Mouse (Mus musculus) hindbrain, embryonic 15.5 days (tissue): ENCODE measurements around the gene Stk39. TPM values are rescaled to one million over a fixed set of nuclear protein-coding genes. Genes with fewer than 3 reads are reported as not detected.

Source experiments
- ATAC-seq: fragments of 200-750 bp; cut with Nextera tagmentation; 2 replicates; pipeline ENCODE4 v1.8.0; 2017; ENCODE audit warnings: low read depth, moderate number of reproducible peaks, moderate TSS enrichment; ENCODE audit not compliant: low FRiP score
- H3K27ac ChIP-seq: fragments of 300-500 bp; sonication (generic); replicated peaks from 2 replicates; pipeline ENCODE4 v1.5.1; 2015; ENCODE audit warnings: mild to moderate bottlenecking, inconsistent platforms
- H3K27me3 ChIP-seq: fragments of 300-500 bp; sonication (generic); 2 replicates; pipeline ENCODE4 v1.6.1; 2015; ENCODE audit warnings: control low read depth, inconsistent platforms
- H3K36me3 ChIP-seq: fragments of 300-500 bp; sonication (generic); 2 replicates; pipeline ENCODE4 v1.6.1; 2015; ENCODE audit warnings: control low read depth, inconsistent platforms
- H3K4me1 ChIP-seq: fragments of 300-500 bp; sonication (generic); replicated peaks from 2 replicates; pipeline ENCODE4 v1.6.1; 2015; ENCODE audit warnings: control low read depth, inconsistent platforms
- H3K4me2 ChIP-seq: fragments of 300-500 bp; sonication (generic); 2 replicates; pipeline ENCODE4 v1.6.1; 2015; ENCODE audit warnings: moderate library complexity, mild to moderate bottlenecking, inconsistent platforms
- H3K4me3 ChIP-seq: fragments of 300-500 bp; sonication (generic); 2 replicates; pipeline ENCODE4 v1.5.1; 2015; ENCODE audit warnings: mild to moderate bottlenecking, inconsistent platforms
- H3K9ac ChIP-seq: fragments of 300-500 bp; sonication (generic); 2 replicates; pipeline ENCODE4 v1.6.1; 2015; ENCODE audit warnings: inconsistent platforms
- H3K9me3 ChIP-seq: fragments of 300-500 bp; sonication (generic); 2 replicates; pipeline ENCODE4 v1.6.1; 2016; ENCODE audit warnings: control low read depth, inconsistent platforms
- WGBS: fragments of 180-500 bp; shearing (Covaris S2); methylation state at CpG from one replicate; pipeline ENCODE4 v1.1.7; 2015; 5-methylcytosine and 5-hydroxymethylcytosine counted together
- polyA plus RNA-seq: library from polyadenylated mRNA; unstranded; fragments of >200 nt; fragmentation: Nextera tagmentation; extraction: Ambion mirVana; gene quantifications from 2 replicates; pipeline ENCODE4 v1.2.1, GENCODE M21; 2015

The Stk39 gene
- polyA plus RNA-seq, 1 experiment from 2014 or later: 34.3 TPM

- H3K4me3 ChIP-seq: no peak overlapping the region
- H3K4me1 ChIP-seq: no peaks in the 10 kb centered on the region
- ATAC-seq: no peak
- no peak overlapping the region for H3K27ac ChIP-seq
- H3K9me3 ChIP-seq: no peaks in the 10 kb centered on the region
- no peak overlapping the region for H3K4me2 ChIP-seq
- WGBS: 90% methylated on average over 3 of the region's 3 CpGs
- no peaks in the 10 kb centered on the region for H3K36me3 ChIP-seq
- no peak overlapping the region for H3K9ac ChIP-seq
- H3K27me3 ChIP-seq: no peaks in the 10 kb centered on the region
Measured at GRCm38 (mm10) chr2:68176425-68176824, 295.6 kb downstream of the Stk39 start.

GRCm38 (mm10) chr2:68171306-68171705 is 300.8 kb downstream of the Stk39 start:
- 81% methylated on average over 10 of the region's 10 CpGs for WGBS
- ATAC-seq: no peak
- Histone ChIP-seq H3K9me3 (no peaks in the 10 kb centered on the region), H3K9ac (no peak overlapping the region), H3K27ac (no peak overlapping the region), H3K4me2 (no peak overlapping the region), H3K4me1 (no peaks in the 10 kb centered on the region), H3K27me3 (no peaks in the 10 kb centered on the region), H3K36me3 (no peaks in the 10 kb centered on the region), H3K4me3 (no peak overlapping the region)

GRCm38 (mm10) chr2:68162012-68162411 is 310.1 kb downstream of the Stk39 start:
- H3K27ac ChIP-seq: no peak overlapping the region
- no peak overlapping the region for H3K9ac ChIP-seq
- H3K4me2 ChIP-seq: no peak overlapping the region
- no peaks in the 10 kb centered on the region for H3K9me3 ChIP-seq
- no peaks in the 10 kb centered on the region for H3K27me3 ChIP-seq
- ATAC-seq: no peak
- H3K4me3 ChIP-seq: no peak overlapping the region
- 80% methylated on average over 4 of the region's 4 CpGs for WGBS
- no peaks in the 10 kb centered on the region for H3K36me3 ChIP-seq
- H3K4me1 ChIP-seq: no peaks in the 10 kb centered on the region

- WGBS: 91% methylated on average over 2 of the region's 2 CpGs
- H3K4me2 ChIP-seq: no peak overlapping the region
- H3K27me3 ChIP-seq: no peaks in the 10 kb centered on the region
- H3K4me1 ChIP-seq: no peaks in the 10 kb centered on the region
- H3K4me3 ChIP-seq: no peak overlapping the region
- no peaks in the 10 kb centered on the region for H3K9me3 ChIP-seq
- H3K36me3 ChIP-seq: no peaks in the 10 kb centered on the region
- ATAC-seq: no peak
- no peak overlapping the region for H3K27ac ChIP-seq
- H3K9ac ChIP-seq: no peak overlapping the region
Measured at GRCm38 (mm10) chr2:68160566-68160965, 311.5 kb downstream of the Stk39 start.

Other genes starting within 250 kb of the Stk39 start
- not detected in 2 replicates for gene 4933409G03Rik, start 110.1 kb upstream of the Stk39 start, polyA plus RNA-seq
- not detected in 2 replicates for gene 4932414N04Rik, start 184.2 kb upstream of the Stk39 start, polyA plus RNA-seq